Mouse (Mus musculus) central nervous system, embryonic 18 days (tissue): ENCODE data around the gene Obox2. TPM values are rescaled to one million over a fixed set of nuclear protein-coding genes. Genes with fewer than 3 reads are reported as not detected.

Experiments
- polyA plus RNA-seq: library from polyadenylated mRNA; depleted of rRNA; stranded (reverse); fragments of >200 nt; gene quantifications from 2 replicates; pipeline ENCODE4 v1.2.3, GENCODE M21; 2012; rRNA removed

Obox2 gene
- polyA plus RNA-seq, result not detected in 2 replicates

DNA sequence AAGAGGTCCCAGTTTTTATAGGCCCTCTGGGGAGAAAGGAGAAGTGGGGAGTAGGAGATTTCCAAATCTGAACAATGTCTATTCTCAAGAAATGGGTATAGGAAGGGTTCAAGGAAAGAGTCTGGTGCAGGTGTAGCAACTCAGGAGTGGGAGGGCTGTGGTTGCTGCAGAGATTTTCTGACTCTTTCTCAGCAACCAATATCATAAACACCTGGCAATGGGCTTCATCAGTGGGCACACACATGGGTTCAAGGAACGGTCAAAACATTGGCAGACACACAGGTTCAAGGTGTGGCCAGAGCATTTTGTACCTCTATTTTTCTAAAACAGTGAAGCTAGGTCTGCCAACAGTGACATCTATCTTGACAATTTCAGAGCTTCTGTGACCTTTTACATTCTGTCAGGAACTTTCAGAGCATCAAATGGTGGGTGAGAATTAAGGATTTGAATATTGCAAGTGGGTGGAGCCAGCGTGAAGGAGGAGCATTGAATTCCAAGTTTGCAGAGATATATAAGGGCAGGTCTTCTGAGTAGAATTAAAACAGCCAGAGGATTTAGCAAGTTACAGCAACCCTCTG lies at the start of gene Obox2, which contains the start of gene Obox1:
Gene Obox2, plus strand, starts transcription at position 301 of the 578 bp plus-strand sequence.
Gene Obox1, plus strand, starts transcription at position 528 of the 578 bp plus-strand sequence.

Other genes starting within 250 kb of the Obox2 start
- gene Obox1, start 227 bp downstream of the Obox2 start, polyA plus RNA-seq, result not detected in 2 replicates